Mouse (Mus musculus) thymus, adult 18-20 months (tissue): ENCODE data around the gene Slc43a1.
"Not testable (repeated sequence)": the region's sequence is repeated elsewhere in the genome, so short reads cannot be mapped to it uniquely, and the experiment has no call there.

Experiments
- DNase-seq, 2 experiments: peaks; one replicate each; pipeline ENCODE4 v3.0.0; 2022; ENCODE audit warnings: mixed read lengths in 2 of 2

Slc43a1 gene

DNA sequence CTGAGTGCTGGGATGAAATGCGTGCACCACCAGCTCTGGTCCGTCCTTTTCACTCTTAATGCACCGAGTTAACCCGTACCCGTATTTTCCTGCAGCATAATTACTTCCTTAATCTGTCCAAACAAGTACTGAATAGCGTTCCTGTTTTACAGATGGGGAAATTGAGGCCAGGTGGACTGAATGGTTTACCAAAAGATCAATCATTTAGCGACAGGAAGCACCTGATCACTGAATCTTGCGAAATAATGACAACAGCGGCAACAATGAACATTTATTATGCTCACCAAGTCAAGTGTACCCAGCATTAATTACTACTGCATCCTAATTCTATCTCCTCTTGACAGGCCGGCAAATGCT, at the start of gene Slc43a1:
Gene Slc43a1, plus strand, starts transcription at position 258 of the 357 bp plus-strand sequence.
- DNase-seq: no peak

DNA sequence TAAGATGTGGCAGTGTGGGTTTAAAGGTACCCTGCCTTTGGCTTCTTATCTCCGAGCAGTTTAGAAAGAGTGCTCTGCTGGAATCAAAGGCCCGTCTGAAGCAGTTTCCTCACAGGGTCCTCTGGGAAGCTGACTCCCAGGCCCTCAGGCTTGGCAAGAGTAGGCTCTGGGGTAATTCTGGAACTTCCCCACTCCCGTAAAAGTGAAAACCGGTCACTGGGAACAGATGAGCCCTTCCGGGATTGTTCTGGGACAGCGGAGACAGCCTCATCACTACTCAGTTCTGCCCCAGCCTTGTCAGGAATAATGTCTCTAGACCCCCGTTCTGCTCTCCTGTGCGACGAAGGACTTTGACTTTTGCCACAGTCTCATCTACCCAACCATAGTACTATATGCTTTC, 48.2 kb upstream of the Slc43a1 start:
- no peak for DNase-seq

- no peak for DNase-seq
Observed at GRCm38 (mm10) chr2:84792516-84792915, 46.1 kb upstream of the Slc43a1 start.

DNA sequence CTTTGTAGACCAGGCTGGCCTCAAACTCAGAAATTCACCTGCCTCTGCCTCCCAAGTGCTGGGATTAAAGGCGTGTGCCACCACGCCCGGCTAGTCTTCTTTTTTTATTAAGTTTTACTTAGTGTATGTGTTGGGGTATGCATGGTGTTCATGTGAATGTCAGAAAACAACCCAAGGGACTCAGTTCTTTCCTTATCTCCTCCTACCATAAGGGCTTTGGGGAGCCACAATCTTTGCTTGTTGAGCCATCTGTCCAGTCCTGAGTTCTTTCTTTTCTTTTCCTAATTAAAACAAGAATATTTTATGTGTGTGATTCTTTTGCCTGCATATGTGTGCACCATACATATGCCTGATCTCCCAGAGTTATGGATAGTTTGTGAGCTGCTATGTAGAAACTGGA, 45.5 kb upstream of the Slc43a1 start:
- no peak for DNase-seq

- DNase-seq: no peak
Observed at GRCm38 (mm10) chr2:84793871-84794270, 44.8 kb upstream of the Slc43a1 start.

DNA sequence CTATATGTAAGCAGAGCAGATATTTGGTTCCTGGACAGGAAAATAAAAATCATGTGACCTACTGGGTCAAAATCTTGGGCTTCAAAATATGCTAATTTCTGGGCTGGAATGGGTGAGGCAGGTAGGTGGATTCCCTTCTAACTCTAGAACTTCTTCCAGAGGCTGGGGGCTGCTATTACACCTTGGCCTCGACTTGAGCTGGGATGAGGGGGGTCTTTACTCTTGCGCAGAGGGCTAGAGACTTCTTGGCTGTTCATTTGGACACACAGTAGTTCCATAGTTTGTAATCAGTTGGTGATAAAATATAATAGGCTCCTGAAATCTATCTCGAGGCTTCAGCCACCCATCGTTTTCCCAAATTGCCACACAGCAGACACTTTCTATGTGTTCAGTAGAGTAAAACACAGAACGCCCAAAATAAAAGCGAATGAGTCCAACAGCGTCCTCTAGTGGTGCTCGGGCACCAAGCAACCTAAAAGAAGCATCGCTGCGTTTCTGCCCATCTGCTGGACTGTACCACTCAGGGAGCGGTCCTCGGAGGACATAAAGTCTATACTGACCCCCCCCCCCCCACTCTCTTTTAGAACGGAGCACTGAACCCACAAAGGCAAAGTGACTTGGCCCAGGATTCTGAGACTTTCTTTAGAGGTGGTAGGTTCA, 40.7 kb upstream of the Slc43a1 start:
- peak in 1 of 2 experiments; percentile 26 for DNase-seq

DNA sequence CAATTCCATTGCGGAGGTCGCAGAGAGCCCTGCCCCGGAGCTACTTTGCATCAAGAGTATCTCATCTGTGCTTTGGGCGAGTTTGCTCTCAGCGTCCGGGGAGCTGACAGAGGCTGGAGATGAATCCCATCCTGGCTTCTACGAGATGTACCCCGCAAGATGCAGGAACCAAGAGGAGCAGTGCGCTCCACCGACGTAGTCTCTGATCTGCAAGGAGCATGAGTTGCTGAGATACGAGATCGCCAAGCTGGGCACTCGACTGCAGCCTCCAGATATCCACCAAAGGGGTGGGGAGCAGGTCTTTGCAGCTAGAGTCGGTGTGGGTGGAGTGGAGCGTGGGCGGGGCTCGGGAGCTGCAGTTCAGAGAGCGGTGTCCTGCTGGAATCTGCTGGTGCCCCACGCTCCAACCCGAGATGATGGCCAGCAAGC, 40.1 kb upstream of the Slc43a1 start, which contains the start of gene Ube2l6:
Gene Ube2l6, plus strand, starts transcription at position 336 of the 429 bp plus-strand sequence.
- DNase-seq: peak; percentile 20 to 26

- DNase-seq: no peak
Observed at GRCm38 (mm10) chr2:84799041-84799561, 39.5 kb upstream of the Slc43a1 start.

DNA sequence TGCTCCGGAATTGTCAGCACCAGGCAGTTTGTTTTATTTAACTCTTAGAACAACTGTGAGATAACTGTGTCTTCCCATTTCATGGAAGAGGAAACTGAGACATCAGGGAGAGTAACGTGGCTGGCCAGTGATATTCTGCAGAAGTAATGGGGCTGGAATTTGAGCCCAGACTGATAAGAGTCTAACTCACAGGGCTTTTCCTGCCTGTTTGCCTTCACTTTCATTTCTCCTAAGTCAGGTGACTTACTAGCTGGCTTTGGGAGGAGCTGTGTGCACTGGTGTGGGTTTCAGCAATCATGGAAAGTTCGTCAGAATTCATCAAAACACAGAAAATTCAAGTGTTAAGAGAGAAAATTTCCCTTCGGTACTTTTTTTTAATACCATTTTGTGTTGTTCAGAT, 38.3 kb upstream of the Slc43a1 start:
- DNase-seq: no peak

DNA sequence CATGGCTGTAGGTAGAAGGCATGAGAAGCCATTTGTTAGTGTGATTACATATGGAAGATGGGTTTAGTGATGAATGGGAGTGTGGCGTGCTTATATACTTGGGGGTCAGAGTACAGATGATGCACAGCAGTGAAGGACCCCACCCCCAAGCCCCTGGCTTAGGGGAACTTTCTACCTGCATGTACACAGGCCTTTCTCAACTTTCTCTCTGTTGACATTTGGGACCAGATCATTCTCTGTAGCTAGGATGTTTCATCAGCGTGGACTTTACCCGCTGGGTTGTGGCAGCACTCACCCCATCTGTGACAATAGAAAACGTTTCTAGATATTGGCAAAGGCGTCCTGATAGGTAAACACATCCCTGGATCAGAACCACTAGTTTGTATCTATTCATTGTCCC, 37.4 kb upstream of the Slc43a1 start:
- not testable (repeated sequence) for DNase-seq

DNA sequence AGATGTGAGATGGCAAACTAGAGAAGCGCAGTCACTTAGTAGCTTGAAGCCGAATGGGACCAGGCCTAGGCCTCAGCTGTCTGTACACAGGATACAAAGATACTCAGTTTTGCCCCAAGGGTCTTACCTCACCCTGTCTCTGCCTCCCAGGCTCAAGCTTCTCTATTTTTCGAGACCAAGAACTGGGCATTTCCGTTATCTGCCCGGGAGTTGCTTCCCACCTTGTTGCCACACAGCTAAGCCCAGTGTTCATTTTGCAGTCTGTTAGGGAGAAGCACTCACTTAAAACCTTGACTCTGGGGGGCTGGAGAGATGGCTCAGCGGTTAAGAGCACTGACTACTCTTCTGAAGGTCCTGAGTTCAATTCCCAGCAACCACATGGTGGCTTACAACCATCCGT, 34.7 kb upstream of the Slc43a1 start:
- DNase-seq: no peak

GRCm38 (mm10) chr2:84806546-84806945, 32.1 kb upstream of the Slc43a1 start:
- DNase-seq: no peak

GRCm38 (mm10) chr2:84809330-84809729, 29.3 kb upstream of the Slc43a1 start:
- no peak for DNase-seq

- no peak for DNase-seq
Observed at GRCm38 (mm10) chr2:84810526-84810885, 28.1 kb upstream of the Slc43a1 start.

DNA sequence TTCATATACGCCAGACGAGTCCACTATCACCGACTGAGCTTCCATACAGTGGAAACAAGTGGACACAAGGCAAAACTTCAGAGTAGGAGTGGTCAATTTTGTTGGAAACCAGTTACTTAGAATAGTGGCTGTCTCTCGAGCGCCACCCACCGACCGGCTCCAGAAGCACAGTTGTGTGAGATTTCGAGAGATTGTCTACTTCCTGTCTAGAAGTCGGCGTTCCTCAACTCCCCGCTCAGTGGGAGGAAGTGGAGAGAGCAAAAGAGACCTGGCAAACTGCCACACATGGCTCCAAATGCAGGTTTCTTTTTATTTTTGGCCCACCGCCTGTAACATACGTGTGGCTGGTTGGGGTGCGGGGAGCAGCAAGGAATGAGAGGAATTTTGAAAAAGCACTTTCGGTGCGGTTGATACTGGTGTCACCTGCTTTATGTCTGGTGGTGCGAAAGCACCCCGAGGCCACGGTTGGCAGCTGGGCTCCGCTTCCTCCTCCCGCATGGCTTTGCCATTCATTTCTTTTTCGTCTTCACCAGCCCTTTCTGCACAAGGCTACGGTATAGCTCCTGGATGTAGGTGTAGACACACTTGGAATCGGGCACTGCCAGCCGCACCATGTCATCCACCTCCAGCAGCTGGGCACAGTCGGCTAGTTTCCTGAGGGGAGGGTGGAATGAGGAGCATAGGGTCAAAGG, 27.6 kb upstream of the Slc43a1 start:
- peak; percentile 67 to 73 for DNase-seq

DNA sequence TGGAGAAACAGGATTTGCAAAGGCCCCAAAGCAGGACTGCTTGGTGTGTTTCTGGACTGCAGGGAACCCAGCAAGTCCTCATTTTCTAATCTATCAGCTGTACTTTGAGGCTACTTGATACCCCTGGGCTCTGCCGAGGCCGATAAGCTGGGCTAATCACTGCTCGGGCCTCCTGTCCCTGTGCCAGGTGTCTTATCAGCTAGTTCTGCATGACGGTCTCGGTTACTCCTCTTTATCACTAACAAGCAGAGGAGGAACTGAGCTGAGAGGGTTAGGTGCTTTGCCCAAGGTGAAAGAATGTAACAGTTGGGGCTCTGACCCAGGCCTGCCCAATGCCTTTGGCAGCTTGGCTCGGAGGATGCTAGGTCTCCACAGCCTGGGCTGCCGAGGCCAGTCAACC, 26.8 kb upstream of the Slc43a1 start:
- DNase-seq: no peak

DNA sequence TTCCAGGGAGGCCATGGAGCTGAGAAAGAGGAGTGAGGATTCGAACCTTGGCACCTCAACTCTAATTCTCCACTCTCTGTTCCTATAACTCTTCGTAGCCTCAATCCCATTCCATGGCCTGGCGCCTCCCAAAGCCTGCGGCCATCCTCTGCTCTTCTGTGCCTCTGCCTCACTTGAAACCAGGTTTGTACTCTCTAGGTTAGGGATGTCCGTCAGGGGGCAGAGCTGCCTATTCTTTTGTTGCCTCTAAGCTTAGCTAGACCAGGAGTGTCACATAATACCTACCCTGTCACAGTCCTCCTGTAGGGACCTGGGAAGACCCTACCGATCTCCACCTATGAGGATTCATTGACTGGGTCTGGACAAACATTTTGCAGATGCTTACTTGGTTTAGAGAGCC, 26.0 kb upstream of the Slc43a1 start:
- DNase-seq: no peak

- no peak for DNase-seq
Observed at GRCm38 (mm10) chr2:84819861-84820260, 18.8 kb upstream of the Slc43a1 start.

- no peak for DNase-seq
Observed at GRCm38 (mm10) chr2:84822552-84822951, 16.1 kb upstream of the Slc43a1 start, which contains the start of gene Smtnl1. Smtnl1 (minus strand) TSS chr2:84822652.

DNA sequence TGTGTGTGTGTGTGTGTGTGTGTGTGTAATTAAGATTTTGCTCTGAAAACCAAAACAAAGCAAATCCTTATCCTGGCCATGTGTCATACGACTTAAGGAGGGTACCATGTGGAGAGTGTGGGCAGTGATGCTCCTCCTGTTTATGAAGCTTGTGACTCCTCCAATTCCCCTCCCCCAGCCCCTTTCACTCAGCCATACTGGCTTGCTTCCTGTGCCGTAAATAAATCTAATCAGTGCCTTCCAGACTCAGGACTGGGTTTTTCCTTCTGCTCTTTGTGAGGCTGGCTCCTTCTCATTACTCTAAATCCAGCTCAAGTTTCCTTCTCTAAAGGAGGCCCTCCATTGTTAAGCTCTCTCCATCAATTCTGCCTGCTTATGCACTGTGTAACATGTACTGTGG, 15.4 kb upstream of the Slc43a1 start:
- no peak for DNase-seq

- peak; percentile 48 to 68 for DNase-seq
Observed at GRCm38 (mm10) chr2:84826488-84827282, 12.0 kb upstream of the Slc43a1 start, which contains the start of gene Timm10. Timm10 (plus strand) TSS chr2:84826997.

GRCm38 (mm10) chr2:84827283-84827920, 11.2 kb upstream of the Slc43a1 start:
- no peak for DNase-seq
